Comparison of ENCODE assay signal across 8 mouse cellular contexts in genomic region chr4:128727019-128727720, GRCm38 (mm10). TPM values are rescaled to one million over a fixed set of nuclear protein-coding genes. Genes with fewer than 3 reads are reported as not detected.
A peak's percentile ranks its signal among the peaks of the same experiment; 100 is the strongest.
DNase-seq lines count a peak whose midpoint lies in the region; ATAC-seq and TF ChIP-seq lines count a peak whose summit lies in the region.

No protein-coding gene starts in this region.

- WGBS in forebrain, embryonic 13.5 days: 2% methylated on average over 36 of the region's 68 CpGs
- 4% methylated on average over 53 of the region's 68 CpGs for WGBS in lung, embryonic 14.5 days
- 5% methylated on average over 67 of the region's 68 CpGs for WGBS in olfactory bulb, adult 2 months

- TF ChIP-seq RAD21 in CH12.LX (IDR thresholded peaks at IDR 0.05; ENCODE audit: low read depth, low read length): no peak

- peak overlapping the region; percentile 79 to 89 (median 88) for H3K4me3 ChIP-seq in CH12.LX (replicated peaks in 1 of 3; ENCODE audit: low read depth in 2 of 3, low read length in 2 of 3, poor library complexity in 1 of 3)
- peak overlapping the region; percentile 99 for H3K4me3 ChIP-seq in forebrain, embryonic 13.5 days
- peak overlapping the region; percentile 95 for H3K4me3 ChIP-seq in lung, embryonic 14.5 days (ENCODE audit: low read depth, low read length)
- H3K4me3 ChIP-seq in olfactory bulb, adult 2 months (ENCODE audit: insufficient read depth, low read depth, low read length): peak overlapping the region; percentile 95

- H3K27ac ChIP-seq in CH12.LX (ENCODE audit: insufficient read depth, low read depth): no peak overlapping the region
- peak overlapping the region; percentile 97 for H3K27ac ChIP-seq in forebrain, embryonic 13.5 days
- H3K27ac ChIP-seq in lung, embryonic 14.5 days (ENCODE audit: low read depth): peak overlapping the region; percentile 95
- peak overlapping the region; percentile 94 for H3K27ac ChIP-seq in olfactory bulb, adult 2 months (ENCODE audit: insufficient read depth, low read depth, low read length)

- peak overlapping the region; percentile 48 for H3K4me2 ChIP-seq in CH12.LX (ENCODE audit: insufficient read depth, low read depth, poor library complexity, severe bottlenecking)
- peak overlapping the region; percentile 93 for H3K4me2 ChIP-seq in forebrain, embryonic 13.5 days
- H3K4me2 ChIP-seq in lung, embryonic 14.5 days: peak overlapping the region; percentile 88

- H3K79me2 ChIP-seq in CH12.LX (replicated peaks; ENCODE audit: control insufficient read depth, extremely low read depth, insufficient read depth, poor library complexity, severe bottlenecking): peaks cover 37% of the 10 kb centered on the region

- no peak for TF ChIP-seq CTCF in CH12.LX (conservative IDR thresholded peaks at IDR 0.05 in 1 of 2, IDR thresholded peaks at IDR 0.05 in 1 of 2; ENCODE audit: low read depth in 2 of 2, low read length in 2 of 2)
- no peak for TF ChIP-seq CTCF in lung, embryonic 14.5 days (IDR thresholded peaks at IDR 0.05; ENCODE audit: low read depth)
- no peak for TF ChIP-seq CTCF in olfactory bulb, adult 2 months (IDR thresholded peaks at IDR 0.05; ENCODE audit: insufficient read depth, low read depth, low read length)

- H3K9me3 ChIP-seq in CH12.LX (replicated peaks; ENCODE audit: low read length): no peaks in the 10 kb centered on the region
- no peaks in the 10 kb centered on the region for H3K9me3 ChIP-seq in forebrain, embryonic 13.5 days (replicated peaks)
- no peaks in the 10 kb centered on the region for H3K9me3 ChIP-seq in lung, embryonic 14.5 days (ENCODE audit: low read depth, low read length)

- peaks cover 4 to 30% of the 10 kb centered on the region in 2 experiments for H3K4me1 ChIP-seq in CH12.LX (ENCODE audit: control insufficient read depth in 1 of 2, insufficient read depth in 2 of 2)
- peaks cover 71% of the 10 kb centered on the region for H3K4me1 ChIP-seq in forebrain, embryonic 13.5 days
- H3K4me1 ChIP-seq in lung, embryonic 14.5 days (ENCODE audit: insufficient read depth): peaks cover 16% of the 10 kb centered on the region
- peaks cover 27% of the 10 kb centered on the region for H3K4me1 ChIP-seq in olfactory bulb, adult 2 months (ENCODE audit: control insufficient read depth, insufficient read depth, low read length)

- H3K27me3 ChIP-seq in CH12.LX (replicated peaks): no peaks in the 10 kb centered on the region
- no peaks in the 10 kb centered on the region for H3K27me3 ChIP-seq in forebrain, embryonic 13.5 days
- H3K27me3 ChIP-seq in lung, embryonic 14.5 days (ENCODE audit: insufficient read depth, low read length): no peaks in the 10 kb centered on the region

- peak; percentile 91 for ATAC-seq in forebrain, embryonic 13.5 days
- ATAC-seq in lung, embryonic 14.5 days (ENCODE audit: insufficient read depth): peak; percentile 92

- DNase-seq in CH12.LX (ENCODE audit: extremely low read depth): peak; percentile 56
- peak; percentile 68 for DNase-seq in c-Kit-positive CD71-positive TER-119-positive erythroid progenitor cells, embryonic 14.5 days (ENCODE audit: low spot score)
- peak; percentile 92 to 95 for DNase-seq in heart, postnatal 14 days
- peak; percentile 67 to 81 for DNase-seq in layer of hippocampus, adult 18-20 months (ENCODE audit: low spot score in 2 of 2)
- peak; percentile 93 for DNase-seq in lung, embryonic 14.5 days
- peak; percentile 88 for DNase-seq in thymus, postnatal 0 days (ENCODE audit: low spot score)

- peak overlapping the region; percentile 94 for H3K9ac ChIP-seq in CH12.LX (ENCODE audit: insufficient read depth, low read depth)
- peak overlapping the region; percentile 100 for H3K9ac ChIP-seq in forebrain, embryonic 13.5 days
- peak overlapping the region; percentile 99 for H3K9ac ChIP-seq in lung, embryonic 14.5 days

- in situ Hi-C loops in CH12.LX (cut with MboI; ENCODE audit: low pct_ligation_motif_present, low pct_unique_long_range_greater_than_20kb, low sequenced_read_pairs): no loop called here

- intact Hi-C loops in heart, postnatal 14 days (cut with DNase I): no loop called here

- dilution Hi-C loops in CH12.LX (cut with MboI; ENCODE audit: extremely low pct_ligation_motif_present, extremely low pct_unique_long_range_greater_than_20kb, low sequenced_read_pairs): no loop called here

- peak; percentile 74 for TF ChIP-seq POLR2A in CH12.LX (IDR thresholded peaks at IDR 0.05; ENCODE audit: low read depth, low read length)
- TF ChIP-seq POLR2A in olfactory bulb, adult 2 months (IDR thresholded peaks at IDR 0.05; ENCODE audit: insufficient read depth, low read depth, low read length): peak; percentile 87

- peak; percentile 33; the same call in 1 of the 2 replicates for TF ChIP-seq EP300 in CH12.LX (IDR thresholded peaks at IDR 0.05; ENCODE audit: low read length)

- H3K36me3 ChIP-seq in CH12.LX (replicated peaks in 1 of 2; ENCODE audit: control insufficient read depth in 1 of 2, insufficient read depth in 1 of 2, low read length in 1 of 2): peaks cover 4 to 42% of the 10 kb centered on the region in 2 experiments
- peaks cover 19% of the 10 kb centered on the region; the same call in 1 of the 2 replicates for H3K36me3 ChIP-seq in forebrain, embryonic 13.5 days (ENCODE audit: poor library complexity, severe bottlenecking)
- peaks cover 12% of the 10 kb centered on the region; the same call in 1 of the 2 replicates for H3K36me3 ChIP-seq in lung, embryonic 14.5 days (ENCODE audit: insufficient read depth)

TF ChIP-seq in CH12.LX, 34 proteins besides CTCF, POLR2A, EP300 and RAD21:
- TF ChIP-seq MEF2A (IDR thresholded peaks at IDR 0.05; ENCODE audit: borderline replicate concordance, low read depth, low read length) (no peak), IRF4 (IDR thresholded peaks at IDR 0.05; ENCODE audit: low read depth, low read length) (no peak), HCFC1 (IDR thresholded peaks at IDR 0.05; ENCODE audit: low read depth, low read length) (no peak; the same call in 1 of the 2 replicates), PAX5 (IDR thresholded peaks at IDR 0.05; ENCODE audit: low read length) (no peak), MAZ (IDR thresholded peaks at IDR 0.05; ENCODE audit: low read depth, low read length) (peak; percentile 62; the same call in 1 of the 2 replicates), SIN3A (IDR thresholded peaks at IDR 0.05; ENCODE audit: low read length) (peak; percentile 14; the same call in 1 of the 2 replicates), RCOR1 (conservative IDR thresholded peaks at IDR 0.05; ENCODE audit: low read depth, low read length) (no peak), CHD1 (IDR thresholded peaks at IDR 0.05; ENCODE audit: low read depth, low read length) (no peak), ETS1 (conservative IDR thresholded peaks at IDR 0.05; ENCODE audit: low read depth, low read length) (no peak), NRF1 (IDR thresholded peaks at IDR 0.05; ENCODE audit: low read depth, low read length) (no peak), GABPA (IDR thresholded peaks at IDR 0.05; ENCODE audit: insufficient replicate concordance, low read depth, low read length) (no peak), MYC (IDR thresholded peaks at IDR 0.05; ENCODE audit: low read depth, low read length) (no peak), ZKSCAN1 (IDR thresholded peaks at IDR 0.05; ENCODE audit: borderline replicate concordance, low read depth, low read length) (no peak), MXI1 (IDR thresholded peaks at IDR 0.05; ENCODE audit: low read depth, low read length) (no peak), TCF12 (IDR thresholded peaks at IDR 0.05; ENCODE audit: low read depth, low read length) (peak; percentile 68; the same call in 1 of the 2 replicates), NELFE (IDR thresholded peaks at IDR 0.05; ENCODE audit: low read depth, low read length) (peak; percentile 66), ZNF384 (IDR thresholded peaks at IDR 0.05; ENCODE audit: low read depth, low read length) (no peak), USF1 (IDR thresholded peaks at IDR 0.05; ENCODE audit: low read depth, low read length) (no peak), MAFK (IDR thresholded peaks at IDR 0.05; ENCODE audit: insufficient replicate concordance, low read length) (no peak), CHD2 (IDR thresholded peaks at IDR 0.05; ENCODE audit: low read length) (no peak), BHLHE40 (IDR thresholded peaks at IDR 0.05; ENCODE audit: low read depth, low read length) (no peak), KAT2A (IDR thresholded peaks at IDR 0.05; ENCODE audit: insufficient replicate concordance, low read length) (no peak), SMC3 (IDR thresholded peaks at IDR 0.05; ENCODE audit: low read depth, low read length) (no peak), ZMIZ1 (IDR thresholded peaks at IDR 0.05; ENCODE audit: low read depth, low read length) (no peak; the same call in 1 of the 2 replicates), USF2 (conservative IDR thresholded peaks at IDR 0.05; ENCODE audit: low read depth, low read length) (no peak), ZC3H11A (IDR thresholded peaks at IDR 0.05; ENCODE audit: low read depth, low read length) (no peak), JUND (conservative IDR thresholded peaks at IDR 0.05; ENCODE audit: low read depth, low read length) (no peak), UBTF (IDR thresholded peaks at IDR 0.05; ENCODE audit: low read depth, low read length) (no peak), JUN (IDR thresholded peaks at IDR 0.05; ENCODE audit: insufficient read depth, low read depth, low read length) (no peak), ELF1 (IDR thresholded peaks at IDR 0.05; ENCODE audit: low read depth, low read length) (peak; percentile 63), POLR2AphosphoS2 (IDR thresholded peaks at IDR 0.05; ENCODE audit: low read depth, low read length) (no peak), E2F4 (IDR thresholded peaks at IDR 0.05; ENCODE audit: insufficient replicate concordance, low read depth, low read length) (no peak), TBP (conservative IDR thresholded peaks at IDR 0.05; ENCODE audit: low read depth, low read length) (0 out of 2 replicates have a peak, but pooled peaks have one; percentile 9), MAX (IDR thresholded peaks at IDR 0.05; ENCODE audit: low read length) (no peak)
TF ChIP-seq in CH12.LX: peak in this region for 6.

RNA-seq across cellular contexts. Expression of gene A3galt2, which starts 28.0 kb away (rescaled TPM):
- total RNA-seq in CH12.LX (2012; rRNA removed) (0.04 TPM in 2 replicates), CH12.LX (2014; rRNA removed) (not detected in 2 replicates)
- 0.07 and 0.11 TPM in 2 replicates for polyA plus RNA-seq in CH12.LX (2012; ENCODE audit: insufficient read length, low read depth)
- polyA plus RNA-seq in forebrain, embryonic 13.5 days (2015; fragmentation: Nextera tagmentation; extraction: Ambion mirVana): 0.67 and 0.88 TPM in 2 replicates
- under 1 TPM; 0.20 to 0.33 TPM for total RNA-seq in heart, postnatal 14 days (2021)
- total RNA-seq in layer of hippocampus, adult 18-20 months (2021): under 1 TPM; 0.28 to 0.35 TPM
- 0.17 and 0.30 TPM in 2 replicates for polyA plus RNA-seq in lung, embryonic 14.5 days (2014; fragmentation: Nextera tagmentation; extraction: Ambion mirVana)
- not detected in 2 replicates for polyA plus RNA-seq in olfactory bulb, adult 2 months (2012; ENCODE audit: insufficient read depth, insufficient read length, low replicate concordance, missing spikeins)
- polyA plus RNA-seq in thymus, postnatal 0 days (2015; fragmentation: Nextera tagmentation; extraction: Ambion mirVana): 0.04 and 0.12 TPM in 2 replicates
